Mouse (Mus musculus) brain, embryonic 14.5 days (tissue): ENCODE data around the gene Il7r. TPM values are rescaled to one million over a fixed set of nuclear protein-coding genes. Genes with fewer than 3 reads are reported as not detected.

Experiments used
- DNase-seq: peaks from one replicate; pipeline ENCODE4 v3.0.0-alpha.2; 2011; ENCODE audit warnings: low read depth
- CTCF ChIP-seq: fragments of 200-500 bp; IDR thresholded peaks from 2 replicates; pipeline ENCODE4 v1.5.1; 2012; ENCODE audit warnings: inconsistent platforms, mild to moderate bottlenecking, moderate library complexity, borderline replicate concordance; ENCODE audit not compliant: insufficient read depth, insufficient read length; ENCODE audit errors: extremely low read depth
- POLR2A ChIP-seq: fragments of 200-500 bp; IDR thresholded peaks from 2 replicates; pipeline ENCODE4 v1.6.1; 2012; ENCODE audit warnings: mild to moderate bottlenecking, inconsistent platforms, borderline replicate concordance; ENCODE audit not compliant: poor library complexity, insufficient read depth, insufficient read length, severe bottlenecking; ENCODE audit errors: extremely low read depth
- polyA plus RNA-seq: library from polyadenylated mRNA; depleted of rRNA; stranded (reverse); fragments of >200 nt; gene quantifications from 2 replicates; pipeline ENCODE4 v1.2.3, GENCODE M21; 2012

Il7r gene
- polyA plus RNA-seq, 1 experiment: 0.08 TPM

- TF ChIP-seq CTCF: no peak
- TF ChIP-seq POLR2A: no peak
Observed at GRCm38 (mm10) chr15:9529646-9530045, 330 bp downstream of the Il7r start.

GRCm38 (mm10) chr15:9528186-9528935, 1.6 kb downstream of the Il7r start:
- TF ChIP-seq POLR2A (no peak), CTCF (no peak)
- DNase-seq: no peak

More at GRCm38 (mm10) chr15:9529646-9530045, 330 bp downstream of the Il7r start:
- DNase-seq: no peak

GRCm38 (mm10) chr15:9526412-9526811, 3.6 kb downstream of the Il7r start:
- TF ChIP-seq POLR2A (no peak), CTCF (no peak)
- no peak for DNase-seq

GRCm38 (mm10) chr15:9524907-9525306, 5.1 kb downstream of the Il7r start:
- TF ChIP-seq POLR2A: no peak
- no peak for TF ChIP-seq CTCF

GRCm38 (mm10) chr15:9523956-9524355, 6.0 kb downstream of the Il7r start:
- DNase-seq: no peak
- no peak for TF ChIP-seq POLR2A
- no peak for TF ChIP-seq CTCF

More at GRCm38 (mm10) chr15:9524907-9525306, 5.1 kb downstream of the Il7r start:
- no peak for DNase-seq

- TF ChIP-seq CTCF (no peak), POLR2A (no peak)
- DNase-seq: no peak
Observed at GRCm38 (mm10) chr15:9523059-9523458, 6.9 kb downstream of the Il7r start.

- TF ChIP-seq CTCF (no peak), POLR2A (no peak)
- no peak for DNase-seq
Observed at GRCm38 (mm10) chr15:9492077-9492476, 37.9 kb downstream of the Il7r start.

GRCm38 (mm10) chr15:9489417-9490118, 40.4 kb downstream of the Il7r start:
- DNase-seq: no peak
- TF ChIP-seq CTCF (no peak), POLR2A (no peak)

- no peak for TF ChIP-seq CTCF
- TF ChIP-seq POLR2A: no peak
- DNase-seq: no peak
Observed at GRCm38 (mm10) chr15:9473188-9473587, 56.8 kb downstream of the Il7r start.

- DNase-seq: no peak
- TF ChIP-seq CTCF (no peak), POLR2A (no peak)
Observed at GRCm38 (mm10) chr15:9472618-9473017, 57.4 kb downstream of the Il7r start.

- no peak for TF ChIP-seq POLR2A
- no peak for TF ChIP-seq CTCF
Observed at GRCm38 (mm10) chr15:9472167-9472566, 57.8 kb downstream of the Il7r start.

More at GRCm38 (mm10) chr15:9472167-9472566, 57.8 kb downstream of the Il7r start:
- DNase-seq: no peak
